Mouse (Mus musculus) limb, embryonic 10.5 days (tissue): ENCODE results near the gene Il16. TPM values are rescaled to one million over a fixed set of nuclear protein-coding genes. Genes with fewer than 3 reads are reported as not detected.

Experiments used
- DNase-seq: peaks from one replicate; pipeline ENCODE4 v3.0.0-alpha.2; 2017; ENCODE audit warnings: low spot score
- H3K27ac ChIP-seq: fragments of 300-500 bp; sonication (generic); 2 replicates; pipeline ENCODE4 v1.5.1; 2016; ENCODE audit warnings: mild to moderate bottlenecking
- H3K27me3 ChIP-seq: fragments of 300-500 bp; sonication (generic); 2 replicates; pipeline ENCODE4 v1.6.1; 2016; ENCODE audit warnings: low read depth, mild to moderate bottlenecking; ENCODE audit not compliant: poor library complexity, severe bottlenecking
- H3K36me3 ChIP-seq: fragments of 300-500 bp; sonication (generic); 2 replicates; pipeline ENCODE4 v1.6.1; 2016; ENCODE audit warnings: mild to moderate bottlenecking, moderate library complexity
- H3K4me1 ChIP-seq: fragments of 300-500 bp; sonication (generic); 2 replicates; pipeline ENCODE4 v1.6.1; 2016
- H3K4me3 ChIP-seq: fragments of 300-500 bp; sonication (generic); 2 replicates; pipeline ENCODE4 v1.5.1; 2016; ENCODE audit warnings: mild to moderate bottlenecking, moderate library complexity
- H3K9me3 ChIP-seq: fragments of 300-500 bp; sonication (generic); replicated peaks from 2 replicates; pipeline ENCODE4 v1.6.1; 2016; ENCODE audit warnings: mild to moderate bottlenecking
- WGBS: fragments of 180-500 bp; shearing (Covaris S2); methylation state at CpG from one replicate; pipeline ENCODE4 v1.1.7; 2016; 5-methylcytosine and 5-hydroxymethylcytosine counted together
- polyA plus RNA-seq: library from polyadenylated mRNA; unstranded; fragments of >200 nt; fragmentation: Nextera tagmentation; extraction: Ambion mirVana; gene quantifications from 2 replicates; pipeline ENCODE4 v1.2.1, GENCODE M21; 2016

Il16 gene
- polyA plus RNA-seq, 1 experiment from 2014 or later = 3.4 TPM

DNA sequence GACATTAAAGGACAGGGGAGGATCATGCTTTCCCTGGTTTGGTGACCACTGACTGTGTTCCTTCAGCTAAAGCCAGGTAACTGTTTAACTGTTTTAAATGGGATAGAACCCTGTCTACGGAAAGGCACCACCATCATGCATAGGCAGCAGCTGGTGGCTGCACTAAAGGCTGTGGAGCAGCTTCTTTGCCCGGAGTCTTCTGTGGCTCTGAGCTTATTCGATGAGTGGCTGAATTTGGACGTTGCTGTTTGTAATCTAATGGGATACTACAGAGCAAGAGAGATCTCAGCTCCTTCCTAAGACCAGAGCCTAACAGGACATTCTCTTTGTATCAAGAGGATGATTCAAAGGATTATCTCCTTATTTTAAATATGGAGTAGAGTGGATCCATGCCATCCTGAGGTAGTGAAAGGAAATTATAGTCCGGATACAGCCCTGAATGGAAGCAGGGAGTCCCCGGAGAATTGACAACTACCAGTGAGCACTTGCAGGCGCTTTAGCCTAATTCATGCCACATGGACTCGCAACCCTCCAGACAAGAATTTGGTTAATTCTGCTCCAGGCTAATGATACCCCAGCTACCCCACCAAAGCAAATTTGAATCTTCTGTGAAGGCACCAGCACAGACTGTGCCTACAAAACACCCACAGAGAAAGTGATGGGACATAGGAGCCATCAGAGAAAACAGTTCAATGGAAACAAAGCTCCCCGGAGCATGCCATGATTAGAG is 42.3 kb downstream of the Il16 start:
- Histone ChIP-seq H3K27me3 (no peaks in the 10 kb centered on the region), H3K27ac (peak overlapping the region; percentile 90), H3K4me3 (no peak overlapping the region), H3K36me3 (peaks cover 5% of the 10 kb centered on the region; the same call in 1 of the 2 replicates), H3K9me3 (0 out of 2 replicates have a peak, but pooled peaks cover 3% of the 10 kb centered on the region), H3K4me1 (peaks cover 32% of the 10 kb centered on the region)
- peak; percentile 69 for DNase-seq
- WGBS = 42% methylated on average over 9 of the region's 9 CpGs

DNA sequence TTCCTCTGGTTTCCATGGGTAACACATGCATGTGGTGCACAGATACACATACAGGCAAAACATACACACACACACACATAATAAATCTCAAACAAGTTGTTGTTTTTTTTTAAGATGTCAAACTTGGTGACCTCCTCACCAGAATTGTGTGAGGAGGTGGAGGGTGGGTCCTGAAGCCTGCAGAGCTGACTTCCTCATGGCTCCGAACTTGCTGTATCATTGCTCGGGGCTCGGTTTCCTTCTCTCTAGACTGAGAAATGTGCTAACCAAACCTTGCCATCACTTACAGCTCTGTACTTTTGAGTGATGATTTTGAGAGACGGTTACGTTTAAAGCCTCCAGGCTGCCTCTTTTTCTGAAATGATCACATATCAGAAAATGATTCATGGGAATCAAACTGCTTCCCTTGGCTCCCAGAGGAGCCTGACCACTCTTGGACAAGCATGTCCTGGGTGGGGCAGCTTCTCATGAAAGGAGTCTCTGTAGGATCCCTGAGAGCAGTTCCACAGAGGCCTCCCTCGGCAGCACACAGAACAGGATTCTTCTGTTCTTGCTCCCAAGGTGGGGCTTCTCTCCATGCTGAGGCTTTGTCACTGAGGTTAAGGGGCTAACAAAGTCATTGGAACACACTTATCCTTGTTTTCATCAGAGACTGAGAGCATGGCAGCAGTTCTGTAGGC is 46.3 kb downstream of the Il16 start:
- Histone ChIP-seq H3K27me3 (no peaks in the 10 kb centered on the region), H3K4me1 (peaks cover 20% of the 10 kb centered on the region), H3K4me3 (no peak overlapping the region), H3K9me3 (no peaks in the 10 kb centered on the region), H3K36me3 (no peaks in the 10 kb centered on the region), H3K27ac (peak overlapping the region; percentile 38; the same call in 1 of the 2 replicates)
- 86% methylated on average over 6 of the region's 6 CpGs for WGBS
- peak; percentile 26 for DNase-seq

DNA sequence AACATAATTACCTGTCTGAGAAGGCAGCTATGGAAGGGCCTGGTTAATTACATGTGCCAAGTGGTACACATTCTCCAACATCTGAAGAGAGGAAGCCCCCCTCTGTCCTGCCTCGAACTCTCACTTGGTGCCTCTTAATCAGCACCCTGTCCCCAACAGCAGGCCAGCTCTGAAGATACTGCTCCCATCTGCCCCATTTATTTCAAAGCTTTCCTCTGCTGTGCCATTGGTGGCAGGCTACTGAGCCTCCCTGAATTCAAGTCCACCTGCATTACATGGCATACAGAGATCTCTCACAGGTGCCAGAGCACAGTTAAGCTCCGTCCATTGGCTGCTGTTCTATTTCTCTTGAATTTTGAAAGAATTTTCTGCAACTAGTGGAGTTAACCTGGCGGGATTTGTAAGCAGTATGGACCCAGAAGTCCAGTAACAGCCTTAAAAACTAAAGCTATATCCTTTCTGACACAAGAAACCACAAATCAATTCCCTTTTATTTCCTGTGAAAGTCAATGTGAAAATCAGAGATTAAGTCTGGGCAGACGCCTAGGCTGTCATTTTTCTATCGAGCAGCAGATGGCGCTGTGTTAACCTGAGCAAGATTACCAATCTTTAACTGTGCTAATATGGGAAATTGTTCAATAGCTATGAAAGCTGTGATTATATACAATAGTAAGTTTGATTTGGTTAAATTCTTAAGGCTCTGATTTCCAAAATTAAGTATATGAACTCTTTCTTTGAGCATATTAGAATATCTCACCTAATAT is 49.9 kb downstream of the Il16 start:
- Histone ChIP-seq H3K4me1 (no peaks in the 10 kb centered on the region), H3K27ac (no peak overlapping the region), H3K9me3 (no peaks in the 10 kb centered on the region), H3K27me3 (no peaks in the 10 kb centered on the region), H3K4me3 (no peak overlapping the region), H3K36me3 (no peaks in the 10 kb centered on the region)
- DNase-seq = peak; percentile 64
- WGBS = 27% methylated on average over 6 of the region's 6 CpGs

DNA sequence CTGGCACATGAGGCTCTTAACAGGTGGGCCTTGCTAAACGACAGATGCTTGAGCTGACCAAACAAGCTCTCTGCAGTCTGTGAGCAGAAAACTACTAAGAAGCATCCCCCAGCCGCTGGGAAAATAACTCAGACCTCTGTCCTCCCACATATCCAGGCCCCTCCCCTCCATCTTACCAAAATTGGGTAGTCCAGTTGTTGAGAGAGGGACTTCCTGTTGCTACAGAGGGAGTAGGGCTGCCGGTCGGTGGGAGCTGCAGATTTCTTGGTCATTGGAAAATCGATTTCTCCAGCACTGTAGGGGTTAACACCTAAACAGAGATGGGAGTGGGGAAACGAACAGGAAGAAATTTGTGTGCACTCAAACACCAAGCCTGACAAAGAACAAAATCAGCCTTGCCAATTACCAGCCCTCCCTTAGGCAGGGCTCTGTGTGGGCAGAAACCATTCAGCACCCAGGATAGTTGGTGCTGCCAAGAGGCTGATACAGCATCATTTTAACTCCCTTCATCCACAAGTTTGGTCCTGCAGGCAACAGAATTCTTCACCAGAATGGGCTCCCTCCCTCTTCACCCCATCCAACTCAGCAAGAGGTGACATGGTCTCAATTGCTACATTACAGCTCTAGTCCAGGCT is 62.8 kb downstream of the Il16 start:
- Histone ChIP-seq H3K9me3 (no peaks in the 10 kb centered on the region), H3K4me3 (no peak overlapping the region), H3K36me3 (no peaks in the 10 kb centered on the region), H3K27me3 (no peaks in the 10 kb centered on the region), H3K27ac (peak overlapping the region; percentile 47), H3K4me1 (peaks cover 41% of the 10 kb centered on the region)
- 47% methylated on average over 6 of the region's 6 CpGs for WGBS
- DNase-seq = no peak

DNA sequence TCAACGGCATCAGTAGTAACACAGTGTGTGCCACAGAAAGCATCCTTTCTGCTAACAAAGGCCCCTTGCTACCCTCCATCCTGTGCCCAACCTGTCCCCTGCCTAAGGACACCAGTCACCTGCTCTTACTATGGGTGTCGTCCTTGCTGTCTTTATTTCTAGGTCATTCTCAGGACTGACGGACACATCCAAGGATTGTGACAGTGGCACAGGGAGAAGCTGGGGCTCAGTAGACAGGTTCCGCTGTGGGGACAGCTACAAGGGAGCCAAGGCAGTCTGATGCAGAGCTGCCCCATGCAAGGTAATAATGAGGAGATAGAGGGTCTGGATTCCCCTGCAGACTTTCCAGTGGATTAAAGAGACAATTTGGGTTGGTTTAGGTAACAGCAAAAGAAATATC is 67.0 kb downstream of the Il16 start:
- Histone ChIP-seq H3K9me3 (no peaks in the 10 kb centered on the region), H3K27me3 (no peaks in the 10 kb centered on the region), H3K4me1 (peaks cover 20% of the 10 kb centered on the region), H3K27ac (no peak overlapping the region), H3K4me3 (no peak overlapping the region), H3K36me3 (no peaks in the 10 kb centered on the region)
- DNase-seq = no peak
- WGBS = 90% methylated on average over 4 of the region's 4 CpGs

- H3K36me3 ChIP-seq = no peaks in the 10 kb centered on the region
- no peaks in the 10 kb centered on the region for H3K9me3 ChIP-seq
- no peaks in the 10 kb centered on the region for H3K27me3 ChIP-seq
- 84% methylated on average over 3 of the region's 3 CpGs for WGBS
- no peak overlapping the region for H3K27ac ChIP-seq
- H3K4me1 ChIP-seq = peaks cover 8% of the 10 kb centered on the region
- DNase-seq = no peak
- H3K4me3 ChIP-seq = no peak overlapping the region
These were observed 68.2 kb downstream of the Il16 start for GRCm38 (mm10) chr7:83677296-83677695.

GRCm38 (mm10) chr7:83675545-83676254 is 69.8 kb downstream of the Il16 start:
- peaks cover 7% of the 10 kb centered on the region; the same call in 1 of the 2 replicates for H3K4me1 ChIP-seq

GRCm38 (mm10) chr7:83671573-83671972 is 74.0 kb downstream of the Il16 start:
- no peaks in the 10 kb centered on the region for H3K36me3 ChIP-seq
- H3K9me3 ChIP-seq = no peaks in the 10 kb centered on the region
- 89% methylated on average over 6 of the region's 6 CpGs for WGBS
- H3K4me3 ChIP-seq = no peak overlapping the region
- no peaks in the 10 kb centered on the region for H3K27me3 ChIP-seq
- H3K27ac ChIP-seq = no peak overlapping the region
- H3K4me1 ChIP-seq = no peaks in the 10 kb centered on the region
- DNase-seq = no peak

More at GRCm38 (mm10) chr7:83675545-83676254, 69.8 kb downstream of the Il16 start:
- WGBS = 36% methylated on average over 5 of the region's 5 CpGs
- no peak overlapping the region for H3K4me3 ChIP-seq
- DNase-seq = no peak
- H3K27me3 ChIP-seq = no peaks in the 10 kb centered on the region
- H3K27ac ChIP-seq = no peak overlapping the region
- H3K9me3 ChIP-seq = no peaks in the 10 kb centered on the region
- H3K36me3 ChIP-seq = no peaks in the 10 kb centered on the region

GRCm38 (mm10) chr7:83668724-83669123 is 76.8 kb downstream of the Il16 start:
- no peaks in the 10 kb centered on the region for H3K4me1 ChIP-seq
- H3K36me3 ChIP-seq = no peaks in the 10 kb centered on the region
- 16% methylated on average over 1 of the region's 1 CpGs for WGBS
- no peak overlapping the region for H3K27ac ChIP-seq
- peak; percentile 70 for DNase-seq
- H3K9me3 ChIP-seq = no peaks in the 10 kb centered on the region
- H3K4me3 ChIP-seq = no peak overlapping the region
- H3K27me3 ChIP-seq = no peaks in the 10 kb centered on the region

DNA sequence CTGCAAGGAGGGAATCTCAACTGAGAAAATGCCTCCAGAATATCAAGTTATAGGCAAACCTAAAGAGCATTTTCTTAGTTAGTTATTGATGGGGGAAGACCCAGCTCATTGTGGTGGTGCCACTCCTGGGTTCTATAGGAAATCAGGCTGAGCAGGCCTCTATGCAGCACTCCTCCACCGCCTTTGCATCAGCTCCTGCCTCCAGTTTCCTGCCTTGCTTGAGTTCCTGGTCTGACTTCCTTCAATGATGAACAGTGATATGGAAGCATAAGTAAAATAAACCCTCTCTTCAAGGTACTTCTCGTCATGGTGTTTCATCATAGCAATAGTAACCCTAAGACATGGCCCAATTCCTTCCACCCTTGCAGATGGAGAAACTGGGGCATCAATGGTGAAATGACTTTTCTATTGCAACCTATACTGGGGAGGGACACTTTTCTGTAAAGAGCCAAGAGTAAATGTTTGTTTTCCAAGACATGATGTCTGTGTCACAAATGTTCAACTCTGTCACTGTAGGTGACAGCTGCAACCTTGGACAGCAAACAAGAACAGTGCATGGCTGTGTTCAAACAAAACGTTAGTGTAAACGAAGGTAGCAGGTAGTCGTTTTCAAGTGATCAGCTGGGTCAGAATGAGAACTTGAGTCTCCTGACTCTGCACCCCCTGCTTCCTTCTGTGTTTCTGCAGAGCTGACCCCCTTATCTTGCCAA is 77.4 kb downstream of the Il16 start:
- Histone ChIP-seq H3K4me3 (no peak overlapping the region), H3K27ac (no peak overlapping the region), H3K36me3 (no peaks in the 10 kb centered on the region), H3K27me3 (no peaks in the 10 kb centered on the region), H3K9me3 (no peaks in the 10 kb centered on the region), H3K4me1 (no peaks in the 10 kb centered on the region)
- 83% methylated on average over 5 of the region's 5 CpGs for WGBS
- no peak for DNase-seq

DNA sequence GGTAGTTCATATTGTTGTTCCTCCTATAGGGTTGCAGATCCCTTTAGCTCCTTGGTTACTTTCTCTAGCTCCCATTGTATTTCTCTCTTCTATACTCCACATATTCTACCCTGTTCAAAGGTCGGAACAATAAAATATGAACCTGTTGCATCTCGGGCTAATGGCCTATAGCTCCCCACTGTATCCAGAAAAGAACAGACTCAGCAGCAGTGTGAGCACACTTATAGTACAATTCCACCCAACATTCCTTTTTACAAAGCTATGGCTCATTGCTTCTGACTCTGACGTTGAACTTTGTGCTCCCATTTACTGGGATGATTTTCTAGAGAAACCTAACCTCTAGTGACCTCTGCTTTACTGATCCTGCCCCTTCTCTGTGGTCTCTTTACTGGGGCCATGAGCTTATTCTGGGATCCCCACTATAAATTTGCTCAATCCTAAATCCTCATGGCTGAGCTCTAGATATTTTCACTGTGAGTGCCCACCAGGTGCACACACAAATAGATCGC is 79.4 kb downstream of the Il16 start:
- DNase-seq = no peak
- no peaks in the 10 kb centered on the region for H3K27me3 ChIP-seq
- no peaks in the 10 kb centered on the region for H3K9me3 ChIP-seq
- WGBS = 93% methylated on average over 4 of the region's 4 CpGs
- no peak overlapping the region for H3K27ac ChIP-seq
- H3K4me1 ChIP-seq = no peaks in the 10 kb centered on the region
- H3K36me3 ChIP-seq = no peaks in the 10 kb centered on the region
- H3K4me3 ChIP-seq = no peak overlapping the region
